Mouse (Mus musculus) gastrocnemius, postnatal 36 days (tissue): ENCODE results near the gene Nrbf2. TPM values are rescaled to one million over a fixed set of nuclear protein-coding genes. Genes with fewer than 3 reads are reported as not detected.

Source experiments
- DNase-seq, 2 experiments: peaks; one replicate each; pipeline ENCODE4 v3.0.0; 2022
- intact Hi-C: fragments of 180-260 bp; cut with DNase I; formaldehyde crosslinking; loops from one replicate; pipeline ENCODE4 v1.15.1; 2025
- total RNA-seq, 2 experiments: library from RNA; stranded (reverse); gene quantifications; 2 replicates each; pipeline ENCODE4 v1.2.3; 2021

Gene Nrbf2
- total RNA-seq, 2 experiments from 2014 or later: 10.4 to 12.4 TPM

GRCm38 (mm10) chr10:67223942-67224341 lies 61.2 kb downstream of the Nrbf2 start:
- DNase-seq: no peak

GRCm38 (mm10) chr10:67221284-67221683 lies 63.8 kb downstream of the Nrbf2 start:
- intact Hi-C loops: no loop called here
- no peak for DNase-seq

More at GRCm38 (mm10) chr10:67223942-67224341, 61.2 kb downstream of the Nrbf2 start:
- intact Hi-C loops: no loop called here

- DNase-seq: no peak
- intact Hi-C loops: no loop called here
Measured at GRCm38 (mm10) chr10:67220251-67220650, 64.9 kb downstream of the Nrbf2 start.

- DNase-seq: no peak
- intact Hi-C loops: loop anchor here (5.0 kb wide), 1 partner anchor 307 kb away; no protein-coding TSS in a partner anchor
Measured at GRCm38 (mm10) chr10:67218873-67219565, 66.1 kb downstream of the Nrbf2 start.

GRCm38 (mm10) chr10:67216872-67217271 lies 68.2 kb downstream of the Nrbf2 start:
- no peak for DNase-seq
- intact Hi-C loops: loop anchor here (5.0 kb wide), 1 partner anchor 305 kb away; no protein-coding TSS in a partner anchor

Other genes starting within 250 kb of the Nrbf2 start
- 10 to 100 TPM; 20.2 to 21.5 TPM for gene Jmjd1c, start 189.2 kb downstream of the Nrbf2 start, total RNA-seq
- gene Reep3, start 188.4 kb downstream of the Nrbf2 start, total RNA-seq: 10 to 100 TPM; 10.0 to 10.2 TPM